Mouse (Mus musculus): ENCODE measurements around the gene C87436.

DNA sequence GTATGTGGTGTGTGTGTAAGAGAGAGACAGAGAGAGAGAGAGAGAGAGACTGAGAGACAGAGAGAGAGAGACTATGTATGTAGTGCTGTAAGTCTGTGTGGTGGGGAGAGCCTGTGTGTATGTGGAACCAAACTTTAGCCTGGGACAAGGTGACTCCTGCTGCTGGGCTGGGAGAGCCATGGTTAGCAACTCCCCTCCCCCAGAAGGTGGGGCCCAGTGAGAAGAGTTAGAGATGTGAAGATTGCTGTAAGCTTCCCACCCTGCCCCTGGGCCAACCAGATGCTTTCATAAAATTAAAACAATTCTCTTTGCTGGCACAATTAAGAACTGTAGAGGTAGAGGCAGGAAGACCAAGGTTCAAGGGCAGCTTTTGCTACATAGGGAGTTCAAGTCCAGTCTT is 68.9 kb downstream of the C87436 start:
- no peak for TF ChIP-seq CTCF (IDR thresholded peaks at IDR 0.05; ENCODE audit: low read depth, low read length)
- no peak for TF ChIP-seq POLR2A (IDR thresholded peaks at IDR 0.05; ENCODE audit: borderline replicate concordance, low read depth, low read length)
